Mouse (Mus musculus): Measurements from ENCODE around the gene Pam. TPM values are rescaled to one million over a fixed set of nuclear protein-coding genes. Genes with fewer than 3 reads are reported as not detected.
"Not testable (repeated sequence)": the region's sequence is repeated elsewhere in the genome, so short reads cannot be mapped to it uniquely, and the experiment has no call there.

The Pam gene
- total RNA-seq, 2 experiments from 2014 or later: 85.6 to 88.1 TPM

DNA sequence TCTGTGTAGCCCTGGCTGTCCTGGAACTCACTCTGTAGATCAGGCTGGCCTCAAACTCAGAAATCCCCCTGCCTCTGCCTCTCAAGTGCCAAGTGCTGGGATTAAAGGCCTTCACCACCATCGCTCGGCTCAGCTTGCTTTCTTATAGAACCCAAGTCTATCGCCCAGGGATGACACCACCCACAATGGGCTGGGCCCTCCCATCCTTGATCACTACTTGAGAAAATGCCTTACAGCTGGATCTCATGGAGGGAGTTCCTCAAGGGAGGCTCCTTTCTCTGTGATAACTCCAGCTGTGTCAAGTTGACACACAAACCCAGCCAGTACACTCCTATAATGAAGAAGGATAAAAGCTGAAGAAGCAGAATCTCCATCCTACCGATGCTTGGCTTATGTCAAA is 329.7 kb downstream of the Pam start:
- DNase-seq: not testable (repeated sequence)

DNA sequence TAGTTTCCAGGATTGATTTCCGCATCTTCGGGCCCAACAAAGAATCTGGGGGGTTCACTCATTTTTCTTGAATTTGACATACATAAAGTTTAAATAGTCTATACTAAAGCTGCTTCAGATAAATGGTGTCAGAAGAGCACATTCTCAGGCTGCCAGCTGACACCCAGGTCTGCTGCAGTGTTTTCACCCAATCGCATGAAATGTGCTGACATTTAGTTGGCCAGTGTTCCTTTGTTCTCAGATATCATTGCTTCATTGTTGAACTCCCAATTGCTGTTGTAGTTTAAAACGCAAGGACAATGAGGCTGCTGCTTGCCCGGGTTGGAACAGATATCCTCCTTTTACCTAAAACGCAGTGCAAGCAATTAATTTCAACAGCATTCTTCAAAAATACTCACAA is 334.0 kb downstream of the Pam start:
- DNase-seq: no peak

DNA sequence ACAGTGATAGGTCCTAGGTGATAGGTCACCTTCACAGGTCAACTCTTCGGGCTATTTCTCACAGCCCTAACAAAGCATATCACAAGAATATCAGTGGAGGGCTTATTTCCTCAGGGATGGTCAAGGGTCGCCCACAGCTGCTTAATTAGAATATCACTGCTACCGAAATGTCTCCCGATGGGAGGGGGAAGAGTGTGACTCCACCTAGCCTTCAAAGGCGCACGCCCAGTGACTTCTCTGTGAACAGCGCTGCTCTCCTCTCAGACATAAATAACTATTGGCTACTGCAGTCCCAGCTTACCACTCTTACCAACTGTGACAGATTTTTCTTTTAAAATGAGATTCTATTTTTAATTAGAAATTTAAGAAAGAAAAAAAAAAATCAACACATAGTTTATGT is 334.8 kb downstream of the Pam start:
- DNase-seq: no peak

DNA sequence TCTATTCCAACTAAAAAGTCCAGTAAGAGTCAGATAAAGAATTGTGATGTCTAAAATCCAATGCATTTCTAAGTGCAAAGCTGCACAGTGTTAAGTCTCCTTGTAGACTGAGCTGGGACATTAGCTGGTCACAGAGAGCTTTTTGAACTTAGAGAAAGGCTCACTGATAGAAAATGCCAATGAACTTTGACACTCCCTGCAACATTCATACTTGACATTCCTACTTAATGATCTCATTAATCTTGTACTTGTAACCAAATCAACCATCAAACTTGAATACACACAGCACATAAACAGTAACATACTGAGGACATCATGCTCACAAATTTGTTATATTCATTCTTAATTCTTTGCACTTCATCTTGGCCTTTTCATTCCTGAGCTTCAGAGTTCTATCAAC is 335.6 kb downstream of the Pam start:
- DNase-seq: no peak

DNA sequence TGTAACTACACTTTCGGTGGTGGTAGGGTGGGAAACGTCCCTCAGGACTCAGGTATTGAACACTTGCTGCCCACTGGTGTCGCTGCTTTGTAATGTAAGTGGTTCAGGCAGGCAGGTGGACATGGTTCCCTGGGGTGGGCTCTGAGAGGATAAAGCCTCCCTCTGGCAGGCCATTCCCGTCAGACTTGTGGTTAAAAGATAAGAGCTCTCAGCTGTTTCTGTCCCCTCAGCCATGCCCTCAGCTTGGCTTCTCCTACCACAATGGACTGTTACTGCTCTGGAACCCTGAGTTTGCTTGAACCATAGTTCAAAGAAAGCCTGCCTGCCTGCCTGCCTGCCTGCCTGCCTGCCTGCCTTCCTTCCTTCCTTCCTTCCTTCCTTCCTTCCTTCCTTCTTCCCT is 341.1 kb downstream of the Pam start:
- DNase-seq: no peak

DNA sequence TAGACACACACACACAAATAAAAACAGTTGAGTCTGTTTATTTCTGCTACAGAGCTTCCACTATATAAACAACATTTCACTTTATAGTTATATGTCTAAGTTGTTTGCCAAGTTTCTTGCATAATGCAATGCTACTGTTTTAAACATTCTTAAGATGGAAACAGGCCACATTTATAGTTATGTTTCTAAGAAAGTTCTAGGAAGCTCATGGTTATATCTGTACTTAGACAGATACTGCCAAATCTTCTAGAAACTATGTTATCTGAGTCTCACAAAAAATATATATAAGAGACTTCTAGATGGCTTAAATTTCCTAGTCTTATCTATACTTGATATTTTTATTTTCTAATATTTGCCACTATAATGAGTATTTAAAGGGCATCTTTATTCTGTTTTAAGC is 342.2 kb downstream of the Pam start:
- no peak for DNase-seq

DNA sequence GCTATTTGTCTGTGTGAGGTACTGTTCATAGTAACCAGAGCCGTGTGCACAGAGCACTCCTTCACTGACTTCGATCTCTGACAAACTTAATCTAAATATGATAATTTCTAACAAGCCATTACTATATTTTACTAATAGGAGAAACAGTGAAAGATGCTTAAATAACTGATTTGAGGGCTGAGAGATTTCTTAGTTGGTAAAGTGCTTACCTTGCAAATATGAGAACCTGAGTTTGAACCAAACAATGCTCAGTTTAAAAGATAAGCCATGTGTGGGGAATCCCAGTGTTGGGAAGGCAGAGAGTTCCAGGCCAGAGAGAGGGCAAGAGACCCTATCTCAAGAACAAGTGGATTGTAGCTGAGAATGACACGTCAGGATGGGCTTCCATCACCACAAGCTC is 347.3 kb downstream of the Pam start:
- DNase-seq: no peak

DNA sequence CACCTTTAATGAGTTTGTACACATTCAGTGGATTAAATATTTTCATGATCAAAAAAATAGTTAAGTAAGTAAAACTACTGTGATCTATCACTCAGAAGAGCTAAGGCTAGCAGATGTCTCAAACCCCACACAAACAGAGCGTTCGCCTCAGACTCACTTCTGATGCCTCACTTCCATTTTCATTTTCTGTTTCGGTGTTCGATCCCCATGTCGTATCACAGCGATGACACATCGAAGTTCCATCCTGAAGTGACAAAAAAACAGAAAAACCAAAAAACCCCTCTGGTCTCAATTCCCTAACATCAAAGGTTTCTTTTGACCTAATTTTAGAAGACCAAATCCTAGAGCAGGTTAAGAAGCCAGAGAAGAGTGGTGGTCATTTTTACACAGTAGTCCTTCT is 349.2 kb downstream of the Pam start:
- DNase-seq: no peak

DNA sequence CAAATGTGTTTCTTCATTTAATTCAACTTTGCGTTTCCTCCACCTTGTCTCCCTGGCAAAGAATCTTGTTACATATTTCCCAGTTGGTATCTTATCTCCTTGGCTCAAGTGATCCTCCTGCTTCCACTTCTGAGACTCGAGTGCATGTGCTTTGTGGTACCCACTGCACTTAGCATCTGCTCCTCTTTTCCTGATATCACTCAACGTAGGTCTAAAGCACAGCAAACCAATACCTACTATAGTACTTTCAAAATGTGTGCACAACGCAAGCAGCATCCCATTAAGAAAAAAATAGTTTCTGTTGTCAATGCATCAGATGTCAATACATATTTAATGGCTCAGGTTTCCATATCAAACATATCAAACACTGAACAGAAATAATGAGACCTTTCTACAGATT is 349.7 kb downstream of the Pam start:
- no peak for DNase-seq

All from gastrocnemius, postnatal 10 days (tissue).